Mouse (Mus musculus) stomach, embryonic 16.5 days (tissue): ENCODE data around the gene 4921517D22Rik. TPM values are rescaled to one million over a fixed set of nuclear protein-coding genes. Genes with fewer than 3 reads are reported as not detected.
"Not testable (repeated sequence)": the region's sequence is repeated elsewhere in the genome, so short reads cannot be mapped to it uniquely, and the experiment has no call there.

Experiments
- ATAC-seq: fragments of 200-750 bp; cut with Nextera tagmentation; 2 replicates; pipeline ENCODE4 v1.8.0; 2017; ENCODE audit warnings: moderate number of reproducible peaks, moderate TSS enrichment; ENCODE audit not compliant: insufficient read depth, low FRiP score
- H3K27ac ChIP-seq: fragments of 300-500 bp; sonication (generic); 2 replicates; pipeline ENCODE4 v1.5.1; 2014; ENCODE audit warnings: low read length
- H3K27me3 ChIP-seq: fragments of 300-500 bp; sonication (generic); 2 replicates; pipeline ENCODE4 v1.6.1; 2014; ENCODE audit warnings: low read length, control low read depth, mixed read lengths; ENCODE audit not compliant: control insufficient read depth, insufficient read depth
- H3K36me3 ChIP-seq: fragments of 300-500 bp; sonication (generic); 2 replicates; pipeline ENCODE4 v1.6.1; 2014; ENCODE audit warnings: low read length; ENCODE audit not compliant: control insufficient read depth, insufficient read depth
- H3K4me1 ChIP-seq: fragments of 300-500 bp; sonication (generic); 2 replicates; pipeline ENCODE4 v1.6.1; 2014; ENCODE audit warnings: low read length, control low read depth, mixed read lengths; ENCODE audit not compliant: control insufficient read depth, insufficient read depth
- H3K4me2 ChIP-seq: fragments of 300-500 bp; sonication (generic); 2 replicates; pipeline ENCODE4 v1.6.1; 2014; ENCODE audit warnings: low read depth, low read length, mixed read lengths
- H3K4me3 ChIP-seq: fragments of 300-500 bp; sonication (generic); replicated peaks from 2 replicates; pipeline ENCODE4 v1.5.1; 2014; ENCODE audit warnings: mild to moderate bottlenecking, low read length
- H3K9ac ChIP-seq: fragments of 300-500 bp; sonication (generic); 2 replicates; pipeline ENCODE4 v1.6.1; 2014; ENCODE audit warnings: low read length
- H3K9me3 ChIP-seq: fragments of 300-500 bp; sonication (generic); replicated peaks from 2 replicates; pipeline ENCODE4 v1.6.1; 2016; ENCODE audit warnings: low read length, control low read depth; ENCODE audit not compliant: control insufficient read depth
- WGBS: fragments of 180-500 bp; shearing (Covaris S2); extraction: QIAGEN DNeasy Blood & Tissue Kit; methylation state at CpG from one replicate; pipeline ENCODE4 v1.1.7; 2014; 5-methylcytosine and 5-hydroxymethylcytosine counted together
- polyA plus RNA-seq: library from polyadenylated mRNA; unstranded; fragments of >200 nt; fragmentation: Nextera tagmentation; extraction: Ambion mirVana; gene quantifications from 2 replicates; pipeline ENCODE4 v1.2.1, GENCODE M21; 2015

The 4921517D22Rik gene
- polyA plus RNA-seq, 1 experiment from 2014 or later = not detected

GRCm38 (mm10) chr13:59703514-59703913, 9.6 kb upstream of the 4921517D22Rik start:
- WGBS = 81% methylated on average over 12 of the region's 12 CpGs
- Histone ChIP-seq H3K9me3 (no peaks in the 10 kb centered on the region), H3K27ac (no peak overlapping the region), H3K27me3 (no peaks in the 10 kb centered on the region), H3K4me1 (no peaks in the 10 kb centered on the region), H3K36me3 (no peaks in the 10 kb centered on the region), H3K4me3 (no peak overlapping the region), H3K4me2 (no peak overlapping the region), H3K9ac (no peak overlapping the region)
- ATAC-seq = no peak

- H3K4me3 ChIP-seq, H3K9ac ChIP-seq, H3K27me3 ChIP-seq, H3K9me3 ChIP-seq, H3K27ac ChIP-seq, H3K4me2 ChIP-seq, H3K4me1 ChIP-seq, H3K36me3 ChIP-seq: not testable (repeated sequence)
- 0 out of 2 replicates have a peak, but pooled peaks have one; percentile 37 for ATAC-seq
- whole genome bisulfite sequencing = 71% methylated on average over 1 of the region's 1 CpGs
Observed at GRCm38 (mm10) chr13:59700137-59700536, 6.2 kb upstream of the 4921517D22Rik start.

- no peaks in the 10 kb centered on the region for H3K27me3 ChIP-seq
- no peak overlapping the region for H3K9ac ChIP-seq
- 84% methylated on average over 8 of the region's 8 CpGs for WGBS
- no peaks in the 10 kb centered on the region for H3K9me3 ChIP-seq
- ATAC-seq = no peak
- H3K4me3 ChIP-seq = no peak overlapping the region
- no peak overlapping the region for H3K4me2 ChIP-seq
- H3K27ac ChIP-seq = no peak overlapping the region
- no peaks in the 10 kb centered on the region for H3K36me3 ChIP-seq
- no peaks in the 10 kb centered on the region for H3K4me1 ChIP-seq
Observed at GRCm38 (mm10) chr13:59699131-59699530, 5.2 kb upstream of the 4921517D22Rik start.

GRCm38 (mm10) chr13:59695781-59696180, 1.9 kb upstream of the 4921517D22Rik start:
- WGBS = 81% methylated on average over 7 of the region's 7 CpGs
- ATAC-seq = no peak
- H3K4me1 ChIP-seq = no peaks in the 10 kb centered on the region
- no peaks in the 10 kb centered on the region for H3K27me3 ChIP-seq
- H3K27ac ChIP-seq = no peak overlapping the region
- no peaks in the 10 kb centered on the region for H3K9me3 ChIP-seq
- no peak overlapping the region for H3K4me3 ChIP-seq
- H3K9ac ChIP-seq = no peak overlapping the region
- H3K4me2 ChIP-seq = no peak overlapping the region
- H3K36me3 ChIP-seq = no peaks in the 10 kb centered on the region

- Histone ChIP-seq H3K27ac (no peak overlapping the region), H3K27me3 (no peaks in the 10 kb centered on the region), H3K4me3 (no peak overlapping the region), H3K36me3 (no peaks in the 10 kb centered on the region), H3K9me3 (no peaks in the 10 kb centered on the region), H3K4me2 (no peak overlapping the region), H3K4me1 (no peaks in the 10 kb centered on the region), H3K9ac (no peak overlapping the region)
- WGBS = 72% methylated on average over 10 of the region's 10 CpGs
- no peak for ATAC-seq
Observed at GRCm38 (mm10) chr13:59691478-59691877, 2.4 kb downstream of the 4921517D22Rik start.

- WGBS = 79% methylated on average over 7 of the region's 7 CpGs
- Histone ChIP-seq H3K4me3 (no peak overlapping the region), H3K9me3 (no peaks in the 10 kb centered on the region), H3K27me3 (no peaks in the 10 kb centered on the region), H3K4me2 (no peak overlapping the region), H3K9ac (no peak overlapping the region), H3K27ac (no peak overlapping the region), H3K4me1 (no peaks in the 10 kb centered on the region), H3K36me3 (no peaks in the 10 kb centered on the region)
- ATAC-seq = no peak
Observed at GRCm38 (mm10) chr13:59690576-59690975, 3.3 kb downstream of the 4921517D22Rik start.

- WGBS = 92% methylated on average over 3 of the region's 3 CpGs
Observed at GRCm38 (mm10) chr13:59689843-59690242, 4.1 kb downstream of the 4921517D22Rik start.

GRCm38 (mm10) chr13:59689313-59689712, 4.6 kb downstream of the 4921517D22Rik start:
- H3K4me2 ChIP-seq = no peak overlapping the region
- no peaks in the 10 kb centered on the region for H3K36me3 ChIP-seq
- H3K4me1 ChIP-seq = no peaks in the 10 kb centered on the region
- no peaks in the 10 kb centered on the region for H3K27me3 ChIP-seq
- H3K9me3 ChIP-seq = no peaks in the 10 kb centered on the region
- WGBS = 85% methylated on average over 9 of the region's 9 CpGs
- H3K9ac ChIP-seq = no peak overlapping the region
- H3K27ac ChIP-seq = no peak overlapping the region
- no peak overlapping the region for H3K4me3 ChIP-seq
- ATAC-seq = no peak

More at GRCm38 (mm10) chr13:59689843-59690242, 4.1 kb downstream of the 4921517D22Rik start:
- Histone ChIP-seq H3K9ac (no peak overlapping the region), H3K9me3 (no peaks in the 10 kb centered on the region), H3K27ac (no peak overlapping the region), H3K4me1 (no peaks in the 10 kb centered on the region), H3K4me2 (no peak overlapping the region), H3K4me3 (no peak overlapping the region), H3K27me3 (no peaks in the 10 kb centered on the region), H3K36me3 (no peaks in the 10 kb centered on the region)
- no peak for ATAC-seq

GRCm38 (mm10) chr13:59688338-59688770, 5.6 kb downstream of the 4921517D22Rik start:
- Histone ChIP-seq H3K4me3 (no peak overlapping the region), H3K27me3 (no peaks in the 10 kb centered on the region), H3K9ac (no peak overlapping the region), H3K36me3 (no peaks in the 10 kb centered on the region), H3K27ac (no peak overlapping the region), H3K4me1 (no peaks in the 10 kb centered on the region), H3K9me3 (no peaks in the 10 kb centered on the region), H3K4me2 (no peak overlapping the region)
- no peak for ATAC-seq
- WGBS = 66% methylated on average over 13 of the region's 13 CpGs

- Histone ChIP-seq H3K36me3 (no peaks in the 10 kb centered on the region), H3K4me1 (no peaks in the 10 kb centered on the region), H3K27ac (no peak overlapping the region), H3K9me3 (no peaks in the 10 kb centered on the region), H3K4me3 (no peak overlapping the region), H3K27me3 (no peaks in the 10 kb centered on the region), H3K4me2 (no peak overlapping the region), H3K9ac (no peak overlapping the region)
- WGBS = 81% methylated on average over 3 of the region's 3 CpGs
- no peak for ATAC-seq
Observed at GRCm38 (mm10) chr13:59685236-59685635, 8.7 kb downstream of the 4921517D22Rik start.
